ENCODE assay signal across 8 mouse cellular contexts in genomic region chr1:158596726-158597448, GRCm38 (mm10).
A peak's percentile ranks its signal among the peaks of the same experiment; 100 is the strongest.
DNase-seq lines count a peak whose midpoint lies in the region; ATAC-seq and TF ChIP-seq lines count a peak whose summit lies in the region.

No protein-coding gene starts in this region.

- no peak overlapping the region for H3K27ac ChIP-seq in kidney, embryonic 14.5 days (ENCODE audit: low read depth, low read length)
- H3K27ac ChIP-seq in liver, embryonic 14.5 days = no peak overlapping the region
- no peak overlapping the region for H3K27ac ChIP-seq in neural tube, embryonic 14.5 days (ENCODE audit: low read depth, low read length)

- peak; percentile 72 for TF ChIP-seq CTCF in liver, embryonic 14.5 days (IDR thresholded peaks at IDR 0.05; ENCODE audit: low read depth)

- ATAC-seq in kidney, embryonic 14.5 days (ENCODE audit: low FRiP score, low TSS enrichment) = peak; percentile 89; the same call in 1 of the 2 replicates
- ATAC-seq in liver, embryonic 14.5 days (ENCODE audit: insufficient read depth) = no peak
- ATAC-seq in neural tube, embryonic 14.5 days (ENCODE audit: low read depth) = peak; percentile 57; the same call in 1 of the 2 replicates

- TF ChIP-seq EP300 in liver, embryonic 14.5 days (IDR thresholded peaks at IDR 0.05; ENCODE audit: low read depth) = no peak

- H3K9ac ChIP-seq in kidney, embryonic 14.5 days (ENCODE audit: low read depth, low read length) = no peak overlapping the region
- no peak overlapping the region for H3K9ac ChIP-seq in liver, embryonic 14.5 days (replicated peaks)
- H3K9ac ChIP-seq in neural tube, embryonic 14.5 days (replicated peaks; ENCODE audit: low read depth, low read length) = no peak overlapping the region

- no peak overlapping the region for H3K4me2 ChIP-seq in kidney, embryonic 14.5 days (replicated peaks; ENCODE audit: low read depth, low read length)
- H3K4me2 ChIP-seq in liver, embryonic 14.5 days (ENCODE audit: low read depth) = no peak overlapping the region
- no peak overlapping the region for H3K4me2 ChIP-seq in neural tube, embryonic 14.5 days (ENCODE audit: low read depth, low read length)

- H3K9me3 ChIP-seq in kidney, embryonic 14.5 days (ENCODE audit: control insufficient read depth, low read length) = no peaks in the 10 kb centered on the region
- H3K9me3 ChIP-seq in liver, embryonic 14.5 days (ENCODE audit: control insufficient read depth, low read length) = no peaks in the 10 kb centered on the region
- H3K9me3 ChIP-seq in neural tube, embryonic 14.5 days (ENCODE audit: control insufficient read depth, low read length) = no peaks in the 10 kb centered on the region

- H3K4me3 ChIP-seq in kidney, embryonic 14.5 days (ENCODE audit: low read length) = no peak overlapping the region
- H3K4me3 ChIP-seq in liver, embryonic 14.5 days (ENCODE audit: insufficient read depth in 1 of 2, low read depth in 2 of 2, low read length in 2 of 2) = no peak overlapping the region
- H3K4me3 ChIP-seq in neural tube, embryonic 14.5 days (ENCODE audit: low read depth, low read length) = no peak overlapping the region

- H3K36me3 ChIP-seq in kidney, embryonic 14.5 days (ENCODE audit: control insufficient read depth, insufficient read depth, low read length) = no peaks in the 10 kb centered on the region
- no peaks in the 10 kb centered on the region for H3K36me3 ChIP-seq in liver, embryonic 14.5 days (replicated peaks; ENCODE audit: control insufficient read depth, insufficient read depth, low read depth)
- peaks cover 3% of the 10 kb centered on the region; the same call in 1 of the 2 replicates for H3K36me3 ChIP-seq in neural tube, embryonic 14.5 days (ENCODE audit: control insufficient read depth, insufficient read depth, low read length)

- peak; percentile 4 for DNase-seq in thymus, postnatal 36 days
- no peak for DNase-seq in thymus, postnatal 0 days (ENCODE audit: low spot score)
- DNase-seq in embryo, embryonic 10.5 days (ENCODE audit: low spot score) = peak; percentile 71
- DNase-seq in heart, adult 18-20 months = peak; percentile 17 to 50
- no peak for DNase-seq in liver, embryonic 14.5 days (ENCODE audit: low read depth in 3 of 3, low spot score in 3 of 3)
- no peak for DNase-seq in spleen, adult 18-20 months

- WGBS in kidney, embryonic 14.5 days = 42% methylated on average over 16 of the region's 16 CpGs
- 28% methylated on average over 16 of the region's 16 CpGs for WGBS in liver, embryonic 14.5 days (ENCODE audit: insufficient replicate concordance)
- 41% methylated on average over 16 of the region's 16 CpGs for WGBS in neural tube, embryonic 14.5 days

- no peaks in the 10 kb centered on the region for H3K4me1 ChIP-seq in kidney, embryonic 14.5 days (ENCODE audit: control insufficient read depth, insufficient read depth, low read length)
- H3K4me1 ChIP-seq in liver, embryonic 14.5 days (replicated peaks; ENCODE audit: control insufficient read depth in 2 of 2, insufficient read depth in 2 of 2, low read length in 1 of 2) = no peaks in the 10 kb centered on the region
- no peaks in the 10 kb centered on the region for H3K4me1 ChIP-seq in neural tube, embryonic 14.5 days (ENCODE audit: control insufficient read depth, insufficient read depth, low read length)

- H3K27me3 ChIP-seq in kidney, embryonic 14.5 days (ENCODE audit: control insufficient read depth, insufficient read depth, low read length) = no peaks in the 10 kb centered on the region
- H3K27me3 ChIP-seq in liver, embryonic 14.5 days (ENCODE audit: control insufficient read depth, insufficient read depth, low read length) = no peaks in the 10 kb centered on the region
- no peaks in the 10 kb centered on the region for H3K27me3 ChIP-seq in neural tube, embryonic 14.5 days (ENCODE audit: control insufficient read depth, insufficient read depth, low read length)

Comparison
In these comparisons a context has a peak if more than half of its experiments do, and no peak if none do; other contexts are left out.
1. DNase-seq: peak in thymus, postnatal 36 days (2 of 2), embryo, embryonic 10.5 days (single experiment) and heart, adult 18-20 months (2 of 2); none in thymus, postnatal 0 days (single experiment), liver, embryonic 14.5 days (0 of 3) and spleen, adult 18-20 months (0 of 2).